Mouse (Mus musculus): ENCODE results near the gene Nudt3. TPM values are rescaled to one million over a fixed set of nuclear protein-coding genes. Genes with fewer than 3 reads are reported as not detected.

Gene Nudt3
- 100 to 1,000 TPM in 1 of 2 experiments, 10 to 100 TPM in 1; 92.9 to 100 TPM for total RNA-seq (2023)

GRCm38 (mm10) chr17:27623360-27624326, at the start of gene Nudt3:
Gene Nudt3 (minus strand): TSS chr17:27623495.

DNA sequence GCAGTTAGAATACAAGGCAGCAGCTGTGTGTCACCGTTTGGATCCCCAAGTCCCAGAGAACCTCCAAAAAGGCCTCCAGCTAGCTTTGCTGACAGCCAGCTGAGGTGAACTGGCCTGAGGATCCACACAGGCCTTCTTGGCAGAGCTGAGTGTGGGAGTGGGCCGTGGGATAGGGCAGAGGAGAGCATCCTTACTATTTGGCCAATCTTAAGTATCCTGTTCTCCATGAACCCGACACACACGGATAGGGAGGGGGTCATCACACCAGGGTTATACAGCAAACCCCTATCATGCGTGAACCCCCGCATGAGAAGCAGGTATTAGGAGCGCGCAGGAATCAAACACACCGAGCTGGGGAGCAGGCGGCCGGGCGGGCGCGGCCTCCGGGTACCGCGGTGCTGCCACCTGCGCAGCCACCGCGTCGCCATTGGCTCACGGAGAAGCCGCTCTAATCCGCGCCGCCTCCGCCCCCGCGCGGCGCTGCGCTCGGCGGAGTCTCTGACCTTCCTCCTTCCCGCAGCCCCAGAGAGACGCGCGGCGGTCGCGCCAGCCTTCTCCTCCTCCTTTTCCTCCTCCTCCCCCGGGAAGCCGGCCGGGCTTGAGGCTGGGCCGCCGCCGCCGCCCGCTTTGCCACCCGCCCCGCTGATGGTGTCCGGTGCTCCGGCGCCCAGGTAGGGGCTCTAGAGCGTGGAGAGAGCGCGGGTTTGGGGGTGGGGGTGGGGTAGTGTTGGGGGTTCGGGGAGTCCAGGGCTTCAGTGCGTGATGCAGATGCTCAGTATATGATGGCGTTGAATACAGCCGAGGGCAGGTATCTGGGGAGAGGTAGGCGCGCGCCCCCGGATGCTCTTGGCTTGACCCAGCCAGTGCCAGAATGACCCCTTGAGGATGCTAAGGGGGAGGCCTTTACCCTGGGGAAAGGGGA, 32.1 kb upstream of the Nudt3 start, which contains the start of gene Pacsin1:
Gene Pacsin1 (plus strand): TSS at position 421 of the 922 bp plus-strand sequence.

DNA sequence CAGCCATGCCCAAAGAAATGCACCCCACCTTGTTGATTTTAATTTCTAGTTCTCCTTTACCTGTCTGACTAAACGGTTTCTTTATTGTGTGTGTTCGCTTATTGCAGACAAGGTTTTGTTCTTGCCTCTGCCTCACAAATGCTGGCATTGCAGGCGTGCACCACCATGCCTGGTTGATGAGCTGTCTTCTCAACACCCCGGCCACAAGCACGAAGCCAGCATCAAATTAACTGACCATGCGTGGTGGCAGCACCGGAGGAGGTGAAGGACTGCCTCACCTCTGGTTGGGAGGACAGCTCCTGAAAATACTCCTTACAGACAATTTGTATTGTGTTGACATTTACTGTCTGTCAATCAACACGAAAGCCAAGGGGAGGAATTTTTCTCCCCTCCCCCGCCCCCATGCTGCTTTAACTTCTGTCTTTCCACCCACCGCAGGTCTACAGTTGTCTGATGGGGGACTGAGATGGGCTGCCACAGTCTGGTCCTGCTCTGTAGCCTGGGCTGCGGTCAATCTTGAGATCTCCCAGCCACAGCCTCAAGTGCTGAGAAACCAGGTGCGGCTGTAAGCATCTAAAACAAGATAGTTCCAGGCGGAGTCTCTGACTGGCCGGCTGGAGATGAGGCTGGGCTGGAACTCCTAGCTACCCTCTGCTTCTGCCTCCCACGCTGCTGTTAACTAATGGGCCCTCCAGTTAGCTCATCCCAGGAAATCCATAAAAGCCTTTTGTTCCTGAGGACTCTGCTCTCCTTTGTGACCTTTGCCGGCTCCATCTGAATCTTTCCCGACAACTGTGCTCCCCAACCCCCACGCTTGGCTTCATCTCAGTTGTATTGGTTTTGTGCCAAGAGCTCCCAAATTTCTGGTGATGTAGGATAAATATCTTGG, 13.1 kb upstream of the Nudt3 start, which contains the start of gene Rps10:
Gene Rps10 (minus strand): TSS at position 538 of the 889 bp plus-strand sequence.

DNA sequence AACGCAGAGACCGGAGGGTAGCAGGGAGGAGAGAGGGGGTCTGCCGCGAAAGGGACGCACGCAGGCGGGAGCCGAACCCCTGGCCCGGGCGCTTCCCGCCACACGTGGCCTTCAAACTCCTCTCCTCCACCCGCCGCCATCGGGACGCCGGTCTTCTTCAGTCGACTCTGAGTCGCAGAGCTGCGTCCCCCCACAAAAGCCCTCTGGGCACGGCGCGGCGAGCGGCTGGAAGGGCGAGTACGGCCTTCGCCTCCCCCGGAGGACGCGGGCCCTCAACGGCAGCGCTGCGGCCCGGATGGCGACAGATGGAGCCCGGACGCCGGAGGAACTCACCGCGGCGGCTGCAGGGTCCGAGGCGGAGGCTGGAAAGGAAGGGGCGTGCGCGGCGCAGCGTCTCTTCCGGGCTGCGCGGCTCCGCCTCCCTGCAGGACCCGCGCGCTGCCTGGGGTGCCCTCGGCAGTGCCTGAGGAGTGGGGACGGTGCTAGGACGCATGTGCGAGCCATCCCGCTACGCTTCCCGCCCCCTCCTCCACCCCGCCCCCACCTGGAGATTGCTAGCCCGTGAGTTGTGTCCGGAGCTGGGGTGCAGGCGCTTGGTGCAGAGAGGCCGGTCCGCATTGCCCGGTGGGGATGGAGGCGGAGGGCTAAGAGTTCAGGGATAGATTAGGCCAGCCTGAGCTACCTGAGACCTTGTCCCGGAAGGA, 11.7 kb upstream of the Nudt3 start, which contains the start of gene RPS10-NUDT3:
Gene RPS10-NUDT3 (minus strand): TSS at position 352 of the 704 bp plus-strand sequence.

DNA sequence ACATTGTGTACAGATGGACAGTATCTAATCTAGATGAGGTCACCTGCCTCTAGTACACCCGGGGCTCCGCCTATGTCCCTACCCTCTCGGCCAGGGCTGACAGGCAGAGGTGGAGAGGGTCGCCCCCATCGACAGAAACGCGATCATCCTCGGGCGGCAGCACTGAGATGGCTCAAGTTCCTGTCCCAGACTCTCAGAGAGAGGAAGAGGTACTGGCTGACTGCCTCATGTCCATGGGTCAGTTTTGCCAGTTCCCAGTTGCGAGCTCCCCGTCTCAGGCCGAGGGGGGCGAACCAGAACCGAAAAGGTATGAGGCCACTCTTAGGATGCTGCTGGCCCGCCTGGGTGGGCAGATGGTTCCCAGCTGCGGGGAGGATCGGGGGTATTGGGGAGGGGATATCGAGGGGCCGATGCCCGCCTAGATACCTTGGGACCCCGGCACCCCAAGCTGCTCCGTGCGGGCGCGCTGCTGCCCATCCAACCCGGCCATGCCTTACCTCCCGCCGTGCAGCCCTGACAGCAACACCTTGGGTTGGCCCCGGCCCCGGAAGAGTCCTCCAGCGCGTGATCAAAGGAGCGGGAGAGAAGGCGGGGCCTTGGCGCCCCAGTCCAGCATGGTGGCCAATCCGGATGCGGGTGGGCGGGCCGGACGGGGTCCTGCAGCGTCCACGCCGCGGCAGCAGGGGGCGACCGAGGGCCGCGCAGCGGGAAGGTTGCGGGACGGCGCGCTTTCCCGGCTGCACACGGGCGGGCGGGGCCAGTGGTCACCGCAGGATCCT, 57.9 kb downstream of the Nudt3 start, which contains the start of gene AI413582:
Gene AI413582 (minus strand): TSS at position 594 of the 779 bp plus-strand sequence.

GRCm38 (mm10) chr17:27556315-27557011, 66.8 kb downstream of the Nudt3 start, which contains the start of gene Hmga1:
Gene Hmga1 (plus strand): TSS chr17:27556497.

Other genes starting within 250 kb of the Nudt3 start
- gene Grm4, start 102.1 kb downstream of the Nudt3 start, total RNA-seq (2023), result not detected
- 10 to 100 TPM; 70.2 to 73.2 TPM for gene Hmga1, start 67.0 kb downstream of the Nudt3 start, total RNA-seq (2023)
- gene AI413582, start 57.7 kb downstream of the Nudt3 start, total RNA-seq (2023), result 10 to 100 TPM; 45.9 to 54.8 TPM
- gene RPS10-NUDT3, start 11.7 kb upstream of the Nudt3 start, total RNA-seq (2023), result not detected
- gene Rps10, start 13.2 kb upstream of the Nudt3 start, total RNA-seq (2023), result 1,000 to 10,000 TPM; 2,013 to 2,119 TPM
- 10 to 100 TPM; 13.1 to 23.7 TPM for gene Pacsin1, start 32.0 kb upstream of the Nudt3 start, total RNA-seq (2023)
- gene Spdef, start 105.5 kb upstream of the Nudt3 start, total RNA-seq (2023), result under 1 TPM in 1 of 2 experiments, not detected in 1; 0.41 TPM
- gene D17Wsu92e, start 197.2 kb upstream of the Nudt3 start, total RNA-seq (2023), result 10 to 100 TPM; 73.5 to 78.1 TPM
- gene Snrpc, start 214.7 kb upstream of the Nudt3 start, total RNA-seq (2023), result 10 to 100 TPM; 68.9 to 70.8 TPM
- gene Uhrf1bp1, start 232.9 kb upstream of the Nudt3 start, total RNA-seq (2023), result 1 to 10 TPM; 7.0 to 7.8 TPM

All from B cell, adult 67 days (primary cell).